Mouse (Mus musculus): Measurements from ENCODE around the gene Hip1.

- no peak for TF ChIP-seq CTCF (IDR thresholded peaks at IDR 0.05; ENCODE audit: low read depth)
- TF ChIP-seq EP300 (IDR thresholded peaks at IDR 0.05; ENCODE audit: low read depth) = no peak
These were observed 162.2 kb downstream of the Hip1 start for GRCm38 (mm10) chr5:135382746-135383145.

All from heart, postnatal 0 days (tissue).